Mouse (Mus musculus) hindbrain, postnatal 0 days (tissue): ENCODE results near the gene Ccdc62. TPM values are rescaled to one million over a fixed set of nuclear protein-coding genes. Genes with fewer than 3 reads are reported as not detected.

Experiments used
- ATAC-seq: fragments of 200-750 bp; cut with Nextera tagmentation; 2 replicates; pipeline ENCODE4 v1.8.0; 2017; ENCODE audit warnings: mild to moderate bottlenecking, moderate TSS enrichment, moderate library complexity
- DNase-seq: peaks from one replicate; pipeline ENCODE4 v3.0.0-alpha.2; 2015; ENCODE audit warnings: low spot score
- H3K27ac ChIP-seq: fragments of 300-500 bp; sonication (generic); 2 replicates; pipeline ENCODE4 v1.5.1; 2014; ENCODE audit warnings: mild to moderate bottlenecking
- H3K27me3 ChIP-seq: fragments of 300-500 bp; sonication (generic); 2 replicates; pipeline ENCODE4 v1.6.1; 2014; ENCODE audit warnings: low read length, mixed read lengths; ENCODE audit not compliant: insufficient read depth
- H3K36me3 ChIP-seq: fragments of 300-500 bp; sonication (generic); 2 replicates; pipeline ENCODE4 v1.6.1; 2014; ENCODE audit warnings: low read length, mixed read lengths; ENCODE audit not compliant: insufficient read depth
- H3K4me1 ChIP-seq: fragments of 300-500 bp; sonication (generic); 2 replicates; pipeline ENCODE4 v1.6.1; 2014; ENCODE audit warnings: antibody characterized with exemption, low read length, mixed read lengths; ENCODE audit not compliant: insufficient read depth
- H3K4me2 ChIP-seq: fragments of 300-500 bp; sonication (generic); 2 replicates; pipeline ENCODE4 v1.6.1; 2014; ENCODE audit warnings: low read depth, mild to moderate bottlenecking, low read length, moderate library complexity, mixed read lengths
- H3K4me3 ChIP-seq: fragments of 300-500 bp; sonication (generic); 2 replicates; pipeline ENCODE4 v1.5.1; 2014; ENCODE audit warnings: low read length
- H3K9ac ChIP-seq: fragments of 300-500 bp; sonication (generic); replicated peaks from 2 replicates; pipeline ENCODE4 v1.6.1; 2014; ENCODE audit warnings: mild to moderate bottlenecking, low read length, moderate library complexity, mixed read lengths
- H3K9me3 ChIP-seq: fragments of 300-500 bp; sonication (generic); 2 replicates; pipeline ENCODE4 v1.6.1; 2016; ENCODE audit warnings: low read length, mixed read lengths
- CTCF ChIP-seq: IDR thresholded peaks from 2 replicates; pipeline ENCODE4 v1.5.1; 2016; ENCODE audit warnings: antibody characterized with exemption, control low read depth, low read depth
- WGBS: fragments of 180-500 bp; shearing (Covaris S2); extraction: QIAGEN DNeasy Blood & Tissue Kit; methylation state at CpG from one replicate; pipeline ENCODE4 v1.1.7; 2014; 5-methylcytosine and 5-hydroxymethylcytosine counted together
- polyA plus RNA-seq: library from polyadenylated mRNA; unstranded; fragments of >200 nt; fragmentation: Nextera tagmentation; extraction: Ambion mirVana; gene quantifications from 2 replicates; pipeline ENCODE4 v1.2.1, GENCODE M21; 2015
- total RNA-seq: library from RNA; depleted of rRNA; stranded (reverse); fragments of >200 nt; gene quantifications from 2 replicates; pipeline ENCODE4 v1.2.3, GENCODE M21; 2014

Ccdc62 gene
- total and polyA plus RNA-seq, 2 experiments from 2014 or later = 1.1 to 5.5 TPM

GRCm38 (mm10) chr5:124003375-124003774, 72.9 kb downstream of the Ccdc62 start:
- ATAC-seq (no peak), DNase-seq (no peak)
- Histone ChIP-seq H3K27me3 (no peaks in the 10 kb centered on the region), H3K9me3 (no peaks in the 10 kb centered on the region), H3K27ac (peak overlapping the region; percentile 22; the same call in 1 of the 2 replicates), H3K4me3 (no peak overlapping the region), H3K4me2 (no peak overlapping the region), H3K4me1 (peaks cover 10% of the 10 kb centered on the region; the same call in 1 of the 2 replicates), H3K36me3 (peaks cover 62% of the 10 kb centered on the region), H3K9ac (no peak overlapping the region)
- WGBS = 34% methylated on average over 4 of the region's 4 CpGs
- no peak for TF ChIP-seq CTCF

DNA sequence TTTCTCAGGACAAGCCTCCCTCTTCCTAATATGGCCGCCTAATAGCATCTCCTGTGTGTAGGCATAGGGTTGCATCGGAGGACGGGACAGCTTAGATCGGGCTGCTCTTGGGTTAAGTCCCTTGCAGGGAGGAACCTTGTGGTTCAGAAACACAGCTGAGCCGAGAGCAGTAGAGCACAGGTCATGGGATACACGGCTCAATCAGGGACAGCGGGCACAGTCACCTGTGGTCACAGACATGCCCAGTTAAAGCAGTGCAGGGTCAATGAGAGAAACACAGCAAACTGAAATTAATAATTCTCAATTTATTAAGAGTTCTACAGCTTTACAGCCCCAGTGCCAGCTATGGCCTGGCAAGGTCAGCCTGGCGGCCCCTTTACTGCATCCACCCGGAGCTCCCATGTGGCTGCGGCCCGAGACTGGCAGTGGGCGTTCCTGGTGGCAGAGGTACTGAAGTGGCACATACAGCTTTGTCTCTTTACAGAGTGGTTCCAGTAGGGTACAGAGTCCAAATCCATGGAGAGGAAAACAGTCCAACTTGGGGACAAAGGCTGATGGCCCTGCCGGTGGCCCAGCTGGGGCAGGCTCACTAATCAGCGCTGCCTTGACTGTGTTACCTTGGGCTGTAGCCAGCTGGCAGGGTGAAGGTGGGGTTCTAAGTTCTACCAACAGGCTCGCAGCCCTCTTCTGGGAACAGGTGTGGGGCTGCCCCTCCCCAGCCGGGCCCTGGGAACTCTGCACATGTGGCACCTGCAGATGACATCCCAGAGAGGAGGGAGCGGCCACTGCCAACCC, 74.1 kb downstream of the Ccdc62 start:
- no peak overlapping the region for H3K4me3 ChIP-seq
- peaks cover 61% of the 10 kb centered on the region for H3K36me3 ChIP-seq
- no peak overlapping the region for H3K4me2 ChIP-seq
- peak overlapping the region; percentile 58 for H3K27ac ChIP-seq
- 0 out of 2 replicates have a peak, but pooled peaks have one; percentile 5 for ATAC-seq
- DNase-seq = peak; percentile 62
- no peak overlapping the region for H3K9ac ChIP-seq
- H3K4me1 ChIP-seq = peaks cover 10% of the 10 kb centered on the region; the same call in 1 of the 2 replicates
- H3K27me3 ChIP-seq = no peaks in the 10 kb centered on the region
- no peaks in the 10 kb centered on the region for H3K9me3 ChIP-seq
- 61% methylated on average over 17 of the region's 17 CpGs for WGBS
- peak; percentile 11; the same call in 1 of the 2 replicates for TF ChIP-seq CTCF

DNA sequence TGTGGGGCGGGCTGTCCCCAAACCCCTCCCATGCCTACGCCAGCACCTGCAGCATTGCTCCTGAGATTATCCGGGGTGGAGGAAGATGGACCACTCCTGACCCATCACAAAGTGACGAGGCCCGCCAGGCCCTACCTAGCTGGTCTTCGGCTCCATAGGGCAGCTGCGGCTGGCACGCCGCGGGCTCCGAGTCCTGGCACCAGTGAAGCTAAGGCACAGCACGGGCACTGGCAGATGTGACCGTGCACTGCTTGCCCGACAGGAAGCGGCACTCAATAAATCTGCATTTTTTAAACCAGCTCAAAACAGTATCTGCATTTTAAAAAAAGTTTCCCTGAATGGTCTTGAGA, 74.6 kb downstream of the Ccdc62 start:
- 54% methylated on average over 15 of the region's 15 CpGs for WGBS
- peaks cover 56% of the 10 kb centered on the region for H3K36me3 ChIP-seq
- H3K9ac ChIP-seq = no peak overlapping the region
- H3K4me3 ChIP-seq = no peak overlapping the region
- TF ChIP-seq CTCF = no peak
- H3K4me2 ChIP-seq = no peak overlapping the region
- ATAC-seq (no peak), DNase-seq (peak; percentile 49)
- no peaks in the 10 kb centered on the region for H3K27me3 ChIP-seq
- no peaks in the 10 kb centered on the region for H3K9me3 ChIP-seq
- peak overlapping the region; percentile 58; the same call in 1 of the 2 replicates for H3K27ac ChIP-seq
- H3K4me1 ChIP-seq = peaks cover 10% of the 10 kb centered on the region; the same call in 1 of the 2 replicates

DNA sequence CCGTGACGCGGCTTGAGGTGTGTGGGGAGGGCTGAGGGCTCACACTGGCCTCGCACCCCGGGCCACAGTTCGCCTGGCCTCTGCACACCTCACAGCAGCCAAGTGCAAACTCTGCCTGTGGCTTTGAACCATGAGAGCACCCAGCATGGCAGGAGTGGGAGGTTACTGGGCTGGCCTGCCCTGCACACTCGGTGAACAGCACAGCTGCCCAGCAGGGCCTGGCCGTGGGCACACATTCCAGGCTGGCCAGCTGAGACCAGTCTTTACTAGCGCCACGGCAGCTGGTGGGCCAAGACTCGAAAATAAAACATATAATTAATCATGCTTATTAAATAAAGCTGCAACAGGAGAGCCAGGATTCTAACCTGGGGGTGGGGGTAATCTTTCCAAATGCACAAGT, 75.1 kb downstream of the Ccdc62 start:
- peaks cover 59% of the 10 kb centered on the region for H3K36me3 ChIP-seq
- peaks cover 13% of the 10 kb centered on the region; the same call in 1 of the 2 replicates for H3K4me1 ChIP-seq

DNA sequence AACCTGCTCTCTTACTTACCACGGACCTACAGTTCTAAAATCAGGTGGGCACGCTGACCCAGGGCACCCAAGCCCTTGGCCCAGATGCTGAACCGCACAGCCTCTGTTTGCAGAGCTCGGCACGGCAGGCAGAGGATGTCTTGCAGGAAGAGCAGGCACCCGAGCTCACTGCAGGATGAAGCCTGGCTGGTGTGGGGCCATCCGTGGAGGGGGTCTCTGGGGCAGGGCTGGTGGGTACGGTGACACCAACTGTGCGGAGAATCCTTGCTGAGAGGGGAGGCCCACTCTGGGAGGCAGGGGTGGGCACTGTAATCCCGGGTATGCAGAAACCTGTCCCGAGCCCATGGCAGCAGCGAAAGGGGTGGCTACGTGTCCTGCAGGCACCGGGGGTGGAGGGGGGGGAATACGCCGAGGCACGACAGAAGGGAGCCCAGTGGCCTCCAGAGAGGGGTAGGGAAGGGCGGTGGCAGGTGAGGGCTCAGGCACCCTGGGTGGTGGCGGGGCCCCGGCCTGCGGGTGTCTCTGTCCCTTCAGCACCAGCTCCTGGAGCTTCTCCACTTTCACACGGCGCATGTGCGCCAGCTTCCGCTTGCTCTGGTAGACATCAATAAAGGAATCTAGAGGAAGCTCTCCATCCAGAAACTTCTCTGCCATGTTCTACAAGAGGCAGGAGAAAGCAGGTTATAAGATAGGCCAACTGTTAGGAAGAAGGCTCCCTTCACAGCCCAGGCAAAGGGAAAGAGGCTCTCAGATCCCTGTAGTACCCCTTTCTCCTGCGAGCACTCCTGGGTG, 75.8 kb downstream of the Ccdc62 start:
- no peak overlapping the region for H3K4me3 ChIP-seq
- TF ChIP-seq CTCF = no peak
- no peak overlapping the region for H3K9ac ChIP-seq
- WGBS = 66% methylated on average over 26 of the region's 26 CpGs
- ATAC-seq (no peak), DNase-seq (no peak)
- H3K4me2 ChIP-seq = no peak overlapping the region
- H3K27ac ChIP-seq = peak overlapping the region; percentile 54
- no peaks in the 10 kb centered on the region for H3K27me3 ChIP-seq
- peaks cover 59% of the 10 kb centered on the region for H3K36me3 ChIP-seq
- peaks cover 17% of the 10 kb centered on the region; the same call in 1 of the 2 replicates for H3K4me1 ChIP-seq
- no peaks in the 10 kb centered on the region for H3K9me3 ChIP-seq

More for the DNA sequence above, 75.1 kb downstream of the Ccdc62 start:
- DNase-seq = peak; percentile 45
- no peak for TF ChIP-seq CTCF
- H3K9ac ChIP-seq = no peak overlapping the region
- H3K27ac ChIP-seq = peak overlapping the region; percentile 54
- no peak for ATAC-seq
- no peaks in the 10 kb centered on the region for H3K27me3 ChIP-seq
- H3K4me3 ChIP-seq = no peak overlapping the region
- 40% methylated on average over 11 of the region's 11 CpGs for WGBS
- H3K9me3 ChIP-seq = no peaks in the 10 kb centered on the region
- no peak overlapping the region for H3K4me2 ChIP-seq

- Histone ChIP-seq H3K36me3 (peaks cover 52% of the 10 kb centered on the region), H3K4me1 (peaks cover 21% of the 10 kb centered on the region), H3K27ac (peak overlapping the region; percentile 54; the same call in 1 of the 2 replicates), H3K9ac (no peak overlapping the region), H3K4me3 (no peak overlapping the region), H3K27me3 (no peaks in the 10 kb centered on the region), H3K9me3 (no peaks in the 10 kb centered on the region), H3K4me2 (no peak overlapping the region)
- DNase-seq (peak; percentile 62), ATAC-seq (peak; percentile 11; the same call in 1 of the 2 replicates)
- 63% methylated on average over 17 of the region's 17 CpGs for WGBS
- no peak for TF ChIP-seq CTCF
These were observed 76.5 kb downstream of the Ccdc62 start for GRCm38 (mm10) chr5:124006891-124007491.
